Mouse (Mus musculus): Measurements from ENCODE around the gene Caln1.

DNA sequence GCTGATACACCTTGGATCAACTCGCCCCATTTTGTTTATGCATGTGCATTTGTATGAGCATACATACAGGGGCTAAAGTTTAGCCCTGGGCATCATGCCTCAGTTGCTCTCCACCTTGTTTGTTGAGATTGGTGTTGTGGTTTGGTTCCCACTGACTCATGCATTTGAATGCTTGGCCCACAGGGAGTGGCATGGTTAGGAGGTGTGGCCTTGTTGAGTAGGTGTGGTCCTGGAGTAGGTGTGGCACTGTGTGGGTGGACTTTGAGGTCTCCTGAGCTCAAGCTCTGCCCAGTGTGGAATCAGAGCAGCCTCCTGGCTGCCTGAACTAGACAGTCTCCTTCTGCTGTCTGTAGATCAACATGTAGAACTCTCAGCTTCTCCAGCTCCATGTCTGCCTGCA lies 343.0 kb downstream of the Caln1 start:
- TF ChIP-seq POLR2A (IDR thresholded peaks at IDR 0.05; ENCODE audit: low read depth, low read length) (no peak), CTCF (IDR thresholded peaks at IDR 0.05; ENCODE audit: extremely low read depth, insufficient read length, insufficient replicate concordance, low read depth, low read length) (no peak)
